ENCODE assay signal across 26 mouse cellular contexts in genomic region chr1:149954026-149954425, GRCm38 (mm10). TPM values are rescaled to one million over a fixed set of nuclear protein-coding genes. Genes with fewer than 3 reads are reported as not detected.
A peak's percentile ranks its signal among the peaks of the same experiment; 100 is the strongest.
DNase-seq lines count a peak whose midpoint lies in the region; ATAC-seq and TF ChIP-seq lines count a peak whose summit lies in the region.
"Had no signal": no experiment of that assay in that cellular context is flagged by ENCODE, and none has a peak within 500 bp of the region (broad histone marks: within the 10 kb centered on the region; RNA-seq: fewer than 3 reads in every experiment).

No protein-coding gene starts in this region.

- no peak overlapping the region for H3K27ac ChIP-seq in liver, embryonic 15.5 days (replicated peaks)
- H3K27ac ChIP-seq in bone marrow, adult 2 months (ENCODE audit: control insufficient read depth, insufficient read depth, low read depth, low read length, poor library complexity) = peak overlapping the region; percentile 51; the same call in 1 of the 2 replicates
- H3K27ac ChIP-seq in liver, postnatal 0 days (ENCODE audit: low read depth) = 0 out of 2 replicates have a peak overlapping the region, but pooled peaks have one; percentile 16
- H3K27ac ChIP-seq: forebrain, embryonic 10.5 days; heart, embryonic 15.5 days; hindbrain, embryonic 15.5 days; kidney, embryonic 15.5 days; limb, embryonic 15.5 days; midbrain, embryonic 13.5 days had no signal

- H3K9ac ChIP-seq in liver, embryonic 15.5 days = no peak overlapping the region
- no peak overlapping the region for H3K9ac ChIP-seq in liver, postnatal 0 days (replicated peaks)
- H3K9ac ChIP-seq: heart, embryonic 15.5 days; hindbrain, embryonic 15.5 days; kidney, embryonic 15.5 days; limb, embryonic 15.5 days; midbrain, embryonic 13.5 days had no signal

- H3K4me1 ChIP-seq in liver, embryonic 15.5 days (replicated peaks) = peaks cover 4% of the 10 kb centered on the region; the same call in 1 of the 2 replicates
- peaks cover 3% of the 10 kb centered on the region; the same call in 1 of the 2 replicates for H3K4me1 ChIP-seq in bone marrow, adult 2 months (ENCODE audit: control insufficient read depth, insufficient read depth, low read length)
- no peaks in the 10 kb centered on the region for H3K4me1 ChIP-seq in liver, postnatal 0 days (ENCODE audit: insufficient read depth)
- H3K4me1 ChIP-seq: forebrain, embryonic 10.5 days; hindbrain, embryonic 15.5 days; limb, embryonic 15.5 days; midbrain, embryonic 13.5 days had no signal

- H3K36me3 ChIP-seq in liver, embryonic 15.5 days (replicated peaks) = no peaks in the 10 kb centered on the region
- no peaks in the 10 kb centered on the region for H3K36me3 ChIP-seq in liver, postnatal 0 days (replicated peaks; ENCODE audit: insufficient read depth, low read length)
- H3K36me3 ChIP-seq: forebrain, embryonic 10.5 days; G1E; heart, embryonic 15.5 days; hindbrain, embryonic 15.5 days; kidney, embryonic 15.5 days; limb, embryonic 15.5 days; midbrain, embryonic 13.5 days had no signal

- TF ChIP-seq POLR2A in bone marrow, adult 2 months (IDR thresholded peaks at IDR 0.05; ENCODE audit: borderline replicate concordance, control insufficient read depth, low read depth, low read length) = no peak

- no peaks in the 10 kb centered on the region for H3K9me3 ChIP-seq in liver, embryonic 15.5 days (replicated peaks)
- H3K9me3 ChIP-seq in liver, postnatal 0 days (ENCODE audit: low read length) = no peaks in the 10 kb centered on the region
- H3K9me3 ChIP-seq: forebrain, embryonic 10.5 days; heart, embryonic 15.5 days; hindbrain, embryonic 15.5 days; kidney, embryonic 15.5 days; limb, embryonic 15.5 days; midbrain, embryonic 13.5 days had no signal

- ATAC-seq in liver, embryonic 15.5 days (ENCODE audit: insufficient read depth) = peak; percentile 12; the same call in 1 of the 2 replicates
- ATAC-seq in liver, postnatal 0 days = peak; percentile 40; the same call in 1 of the 2 replicates
- ATAC-seq in neutrophil, adult 5-6 weeks (ENCODE audit: extremely low read depth, insufficient number of reproducible peaks, low FRiP score, poor library complexity, severe bottlenecking) = peak; percentile 95
- ATAC-seq: activated CD4-positive, CD25-positive, alpha-beta regulatory T cell, adult 4 months; forebrain, embryonic 16.5 days; midbrain, embryonic 13.5 days had no signal

- no peak for TF ChIP-seq CTCF in bone marrow, adult 2 months (IDR thresholded peaks at IDR 0.05; ENCODE audit: control insufficient read depth, insufficient read depth, low read length)
- no peak for TF ChIP-seq CTCF in liver, postnatal 0 days (IDR thresholded peaks at IDR 0.05; ENCODE audit: low read depth)

- no peak for DNase-seq in liver
- no peak for DNase-seq in liver, postnatal 0 days
- no peak for DNase-seq in urinary bladder, postnatal 4 days (ENCODE audit: low spot score in 2 of 2)
- no peak for DNase-seq in frontal cortex, postnatal 25 days (ENCODE audit: low spot score in 2 of 2)
- DNase-seq: adrenal gland, postnatal 10 days; cerebellum, adult 11 months; cerebellum, adult 9-11 months; gastrocnemius, postnatal 25 days; heart, postnatal 36 days; kidney, postnatal 4 days; layer of hippocampus, adult 9-11 months; left cerebral cortex, postnatal 4 days; right cerebral cortex, postnatal 14 days; thymus, postnatal 14 days had no signal

- no peak for TF ChIP-seq EP300 in liver, postnatal 0 days (IDR thresholded peaks at IDR 0.05; ENCODE audit: low read depth)

- H3K4me3 ChIP-seq in liver, embryonic 15.5 days (replicated peaks) = no peak overlapping the region
- H3K4me3 ChIP-seq in bone marrow, adult 2 months (replicated peaks; ENCODE audit: control insufficient read depth, low read depth, low read length) = no peak overlapping the region
- H3K4me3 ChIP-seq in liver, postnatal 0 days (ENCODE audit: low read depth, low read length) = no peak overlapping the region
- H3K4me3 ChIP-seq: forebrain, embryonic 10.5 days; heart, embryonic 15.5 days; hindbrain, embryonic 15.5 days; kidney, embryonic 15.5 days; limb, embryonic 15.5 days; midbrain, embryonic 13.5 days had no signal

- H3K4me2 ChIP-seq in liver, embryonic 15.5 days = no peak overlapping the region
- H3K4me2 ChIP-seq in liver, postnatal 0 days (ENCODE audit: low read depth, low read length) = no peak overlapping the region
- H3K4me2 ChIP-seq: heart, embryonic 15.5 days; hindbrain, embryonic 15.5 days; kidney, embryonic 15.5 days; limb, embryonic 15.5 days; midbrain, embryonic 13.5 days had no signal

- no peaks in the 10 kb centered on the region for H3K27me3 ChIP-seq in liver, embryonic 15.5 days
- no peaks in the 10 kb centered on the region for H3K27me3 ChIP-seq in liver, postnatal 0 days (ENCODE audit: insufficient read depth, low read length)
- H3K27me3 ChIP-seq: heart, embryonic 15.5 days; hindbrain, embryonic 15.5 days; kidney, embryonic 15.5 days; limb, embryonic 15.5 days; midbrain, embryonic 13.5 days had no signal

- WGBS in liver, embryonic 15.5 days (ENCODE audit: insufficient replicate concordance) = 44% methylated on average over 6 of the region's 6 CpGs
- WGBS in bone marrow, adult 2 months = 38% methylated on average over 6 of the region's 6 CpGs
- WGBS in liver, postnatal 0 days (ENCODE audit: insufficient replicate concordance) = 50% methylated on average over 6 of the region's 6 CpGs

RNA-seq across cellular contexts. Expression of gene Pla2g4a, which starts 7.1 kb away (rescaled TPM):
- polyA plus RNA-seq in liver, embryonic 15.5 days (2015; fragmentation: Nextera tagmentation; extraction: Ambion mirVana) = 6.3 and 6.4 TPM in 2 replicates
- polyA plus RNA-seq in bone marrow, adult 2 months (2011; ENCODE audit: insufficient read depth, insufficient read length, low replicate concordance, missing spikeins) = 8.5 and 15.3 TPM in 2 replicates
- polyA plus RNA-seq in liver, postnatal 0 days (2015; fragmentation: Nextera tagmentation; extraction: Ambion mirVana) = 4.9 and 5.5 TPM in 2 replicates
- total RNA-seq in neutrophil, adult 5-6 weeks (2017) = 6.2 and 12.4 TPM in 2 replicates
- polyA plus RNA-seq: G1E had no signal

Comparison
In these comparisons a context has a peak if more than half of its experiments do, and no peak if none do; other contexts are left out.
1. ATAC-seq: peak in every context shown above with its lines; median percentile 95 in neutrophil, adult 5-6 weeks; 40 in liver, postnatal 0 days; 12 in liver, embryonic 15.5 days.